Mouse (Mus musculus): ENCODE measurements around the gene Atp6v1f. TPM values are rescaled to one million over a fixed set of nuclear protein-coding genes. Genes with fewer than 3 reads are reported as not detected.

Atp6v1f gene
- polyA plus RNA-seq, 1 experiment from 2014 or later = 386 TPM

DNA sequence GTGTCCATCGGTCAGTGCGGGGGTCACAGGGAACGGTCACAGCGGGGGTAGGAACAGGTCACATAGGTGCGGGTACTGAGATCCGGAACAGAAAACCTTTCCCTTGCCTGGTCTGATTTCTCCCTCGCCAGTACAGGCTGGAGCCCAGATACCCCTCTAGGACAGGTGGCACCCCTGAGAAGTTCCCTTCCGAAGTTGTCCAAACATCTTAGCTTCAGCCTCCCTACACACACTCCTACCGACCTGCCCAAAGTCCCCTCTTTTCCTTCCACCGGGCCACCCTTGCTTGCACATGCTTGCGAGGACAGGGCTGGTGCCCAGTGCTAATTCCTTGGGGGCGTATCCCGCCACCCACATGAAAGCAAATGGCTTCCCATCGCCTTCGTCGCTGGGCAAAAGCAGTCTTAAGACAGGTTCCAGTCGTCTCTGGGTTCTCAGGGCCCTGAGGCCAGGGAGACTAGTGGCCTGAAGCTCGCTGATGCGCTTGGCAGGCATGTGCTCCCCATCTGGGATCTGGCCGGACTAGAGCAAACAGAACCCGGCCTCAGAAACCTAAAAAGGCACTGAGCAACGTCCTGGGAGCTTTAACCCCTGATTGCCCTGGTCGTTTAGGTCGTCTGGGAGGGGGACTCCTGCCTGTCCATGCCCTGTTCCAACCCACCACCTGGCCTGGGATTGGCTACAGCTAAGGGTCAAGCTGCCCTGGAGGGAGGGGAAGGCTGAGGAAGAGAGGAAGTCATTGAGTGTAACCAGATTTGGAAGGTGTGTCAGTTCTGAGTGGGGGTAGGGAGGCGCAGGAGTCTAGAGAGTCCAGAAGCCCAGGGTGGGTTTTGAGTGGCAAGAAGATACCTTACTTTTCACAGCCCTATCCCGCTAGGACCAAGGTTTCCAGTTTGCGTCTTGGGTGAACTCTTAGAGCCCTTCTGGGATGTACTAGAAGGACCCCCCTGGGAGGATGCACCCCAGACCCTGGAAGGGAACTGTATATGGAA lies 33.4 kb upstream of the Atp6v1f start:
- no peaks in the 10 kb centered on the region for H3K9me3 ChIP-seq (replicated peaks)
- no peaks in the 10 kb centered on the region for H3K36me3 ChIP-seq
- H3K27me3 ChIP-seq (replicated peaks) = peaks cover 53% of the 10 kb centered on the region
- H3K4me3 ChIP-seq (replicated peaks) = peak overlapping the region; percentile 45
- peak overlapping the region; percentile 73 for H3K4me2 ChIP-seq
- peak overlapping the region; percentile 45 for H3K9ac ChIP-seq (replicated peaks)
- H3K27ac ChIP-seq (replicated peaks) = peak overlapping the region; percentile 76
- peaks cover 49% of the 10 kb centered on the region for H3K4me1 ChIP-seq
- WGBS = 8% methylated on average over 27 of the region's 27 CpGs
- no peak for ATAC-seq (ENCODE audit: low FRiP score)

DNA sequence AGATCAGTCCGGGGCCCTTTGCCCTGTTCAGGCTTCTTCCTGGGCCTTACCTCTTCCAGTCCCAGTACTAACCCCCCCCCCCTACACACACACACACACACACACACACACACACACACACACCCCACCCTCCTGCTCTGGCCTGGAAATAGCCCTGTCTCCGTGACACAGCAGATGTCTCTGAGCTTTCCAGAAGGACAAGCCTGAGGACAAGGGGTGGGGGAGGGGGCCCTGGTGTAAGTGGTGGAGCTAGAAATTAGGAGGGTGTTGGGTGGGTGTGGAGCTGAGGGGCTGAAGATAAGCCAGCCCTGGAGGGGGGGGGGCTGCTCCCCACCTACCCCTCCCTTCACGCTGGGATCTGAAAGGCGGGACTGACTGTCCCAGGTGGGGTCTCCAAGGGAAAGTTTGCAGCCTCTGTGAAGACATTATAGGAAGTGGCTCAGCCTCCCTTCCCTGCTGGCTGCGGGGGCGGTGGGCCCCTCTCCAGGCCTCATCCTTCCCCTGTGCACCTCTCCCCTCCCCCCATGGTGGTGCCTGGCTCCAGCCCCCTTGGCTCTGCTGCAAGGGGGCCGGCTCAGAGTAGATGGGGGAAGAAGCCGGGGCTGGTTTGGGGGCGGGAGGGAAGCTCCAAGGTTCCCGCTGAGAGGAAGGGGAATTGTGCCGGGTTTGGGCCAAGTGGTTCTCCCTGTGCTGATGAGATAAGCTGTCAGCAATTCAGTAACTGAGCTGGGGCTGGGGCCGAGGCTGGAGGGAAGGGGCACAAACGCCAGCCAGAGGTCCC lies 32.4 kb upstream of the Atp6v1f start:
- WGBS = 6% methylated on average over 13 of the region's 13 CpGs
- H3K4me1 ChIP-seq = peaks cover 49% of the 10 kb centered on the region
- peak overlapping the region; percentile 73 for H3K4me2 ChIP-seq
- H3K27ac ChIP-seq (replicated peaks) = peak overlapping the region; percentile 76
- no peaks in the 10 kb centered on the region for H3K36me3 ChIP-seq
- ATAC-seq (ENCODE audit: low FRiP score) = peak; percentile 56
- H3K27me3 ChIP-seq (replicated peaks) = peaks cover 53% of the 10 kb centered on the region
- no peak overlapping the region; the same call in 1 of the 2 replicates for H3K9ac ChIP-seq (replicated peaks)
- peak overlapping the region; percentile 45 for H3K4me3 ChIP-seq (replicated peaks)
- no peaks in the 10 kb centered on the region for H3K9me3 ChIP-seq (replicated peaks)

DNA sequence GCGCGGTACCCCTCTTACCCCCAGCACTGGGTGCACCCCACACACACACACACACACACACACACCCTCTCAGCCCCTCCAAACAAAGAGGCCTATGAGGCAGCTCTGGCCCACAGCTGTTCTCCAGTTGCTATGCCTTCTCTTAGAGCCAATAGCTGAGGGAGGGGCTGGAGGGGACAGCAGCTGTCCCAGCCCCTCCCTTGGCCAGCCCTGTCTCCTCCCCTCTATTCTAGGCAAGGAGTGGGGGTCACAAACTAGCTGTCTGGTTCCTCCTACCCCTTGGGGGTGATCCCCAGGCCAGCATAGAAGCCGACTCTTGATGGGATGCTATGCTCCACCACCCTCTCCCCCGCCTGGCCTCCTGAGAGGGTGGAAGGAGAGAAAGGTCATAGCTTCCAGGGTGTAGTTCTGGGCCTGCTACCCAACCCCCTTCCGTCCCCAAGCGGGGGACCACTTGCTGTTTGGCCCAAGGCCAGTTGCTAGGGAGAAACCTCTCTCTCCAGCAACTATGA lies 31.5 kb upstream of the Atp6v1f start:
- 10% methylated on average over 6 of the region's 6 CpGs for WGBS
- Histone ChIP-seq H3K9ac (replicated peaks) (peak overlapping the region; percentile 23; the same call in 1 of the 2 replicates), H3K4me3 (replicated peaks) (peak overlapping the region; percentile 45), H3K27ac (replicated peaks) (peak overlapping the region; percentile 76), H3K9me3 (replicated peaks) (no peaks in the 10 kb centered on the region), H3K27me3 (replicated peaks) (peaks cover 45% of the 10 kb centered on the region), H3K4me2 (peak overlapping the region; percentile 73), H3K36me3 (no peaks in the 10 kb centered on the region), H3K4me1 (peaks cover 49% of the 10 kb centered on the region)
- peak; percentile 58 for ATAC-seq (ENCODE audit: low FRiP score)

DNA sequence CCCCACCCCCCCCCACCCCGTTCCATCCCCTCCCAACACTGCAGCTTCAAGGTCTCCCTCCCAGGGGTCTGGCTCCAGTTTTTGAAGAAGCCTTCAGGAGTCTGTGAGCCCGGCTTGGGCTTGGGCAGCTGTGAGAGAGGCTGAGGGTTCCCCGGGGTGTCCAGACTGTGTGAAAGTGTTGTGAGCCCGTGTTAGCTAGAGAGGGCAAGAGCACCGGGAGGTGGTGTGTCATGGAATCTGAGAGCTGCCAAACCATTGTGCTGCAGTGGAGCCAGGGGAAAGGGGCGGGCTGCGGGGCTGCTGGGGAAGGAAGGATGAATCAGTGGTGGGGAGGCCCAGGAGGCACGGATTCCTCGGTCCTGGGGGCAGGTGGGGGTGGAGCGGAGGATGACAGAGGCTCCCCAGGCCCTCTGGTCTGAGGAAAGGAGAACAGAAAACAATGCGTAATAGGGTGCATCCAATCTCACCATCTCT lies 31.0 kb upstream of the Atp6v1f start:
- ATAC-seq (ENCODE audit: low FRiP score) = peak; percentile 18
- H3K4me3 ChIP-seq (replicated peaks) = 0 out of 2 replicates have a peak overlapping the region, but pooled peaks have one; percentile 0
- H3K4me1 ChIP-seq = peaks cover 46% of the 10 kb centered on the region
- H3K27me3 ChIP-seq (replicated peaks) = peaks cover 41% of the 10 kb centered on the region
- peak overlapping the region; percentile 73 for H3K4me2 ChIP-seq
- H3K27ac ChIP-seq (replicated peaks) = peak overlapping the region; percentile 76
- H3K9ac ChIP-seq (replicated peaks) = 0 out of 2 replicates have a peak overlapping the region, but pooled peaks have one; percentile 23
- no peaks in the 10 kb centered on the region for H3K9me3 ChIP-seq (replicated peaks)
- no peaks in the 10 kb centered on the region for H3K36me3 ChIP-seq
- 4% methylated on average over 11 of the region's 11 CpGs for WGBS

DNA sequence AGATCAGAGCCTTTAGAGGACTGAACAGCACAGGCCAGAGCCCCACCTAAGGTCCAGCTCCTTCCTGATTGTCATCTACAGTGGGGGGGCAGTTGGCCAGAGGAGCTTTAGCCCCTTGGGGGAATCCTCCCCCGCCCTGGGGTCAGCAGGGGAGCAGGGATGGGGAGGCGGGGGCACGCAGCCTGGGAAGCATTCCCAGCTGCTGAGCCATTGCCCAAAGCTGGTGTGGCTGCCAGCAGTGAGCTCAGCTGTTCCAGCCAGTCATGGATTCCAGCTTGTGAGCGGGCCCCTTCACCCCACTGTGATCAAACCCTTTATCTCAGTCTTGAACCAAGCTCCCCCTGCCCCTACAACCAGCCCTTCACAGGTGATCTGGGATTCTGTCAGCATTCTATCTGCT lies 28.3 kb upstream of the Atp6v1f start:
- peaks cover 23% of the 10 kb centered on the region for H3K4me1 ChIP-seq
- WGBS = 81% methylated on average over 4 of the region's 4 CpGs
- H3K36me3 ChIP-seq = no peaks in the 10 kb centered on the region
- H3K27me3 ChIP-seq (replicated peaks) = peaks cover 16% of the 10 kb centered on the region; the same call in 1 of the 2 replicates
- no peak overlapping the region for H3K4me3 ChIP-seq (replicated peaks)
- no peak overlapping the region for H3K4me2 ChIP-seq
- H3K9me3 ChIP-seq (replicated peaks) = no peaks in the 10 kb centered on the region
- H3K9ac ChIP-seq (replicated peaks) = no peak overlapping the region
- ATAC-seq (ENCODE audit: low FRiP score) = no peak
- no peak overlapping the region for H3K27ac ChIP-seq (replicated peaks)

DNA sequence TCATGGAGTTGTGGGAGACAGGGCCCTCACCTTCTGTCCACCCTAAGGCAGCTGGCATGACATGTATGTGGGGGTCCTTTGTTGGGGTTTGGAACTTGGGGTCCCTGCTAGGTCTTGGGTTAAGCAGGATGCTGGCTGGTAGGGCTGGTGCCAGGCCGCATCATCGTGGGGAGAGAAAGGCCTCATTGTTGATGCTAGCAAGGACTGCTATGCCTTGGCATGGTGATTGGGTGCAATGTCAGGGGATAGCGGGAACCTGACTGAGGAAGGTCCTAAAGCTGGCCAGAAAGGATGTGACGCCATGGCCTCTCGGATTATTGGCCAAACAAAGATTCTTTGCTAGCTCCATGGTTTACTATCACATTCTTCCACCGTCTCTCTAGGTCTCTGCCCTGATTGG lies 27.7 kb upstream of the Atp6v1f start:
- H3K9ac ChIP-seq (replicated peaks) = no peak overlapping the region
- H3K9me3 ChIP-seq (replicated peaks) = no peaks in the 10 kb centered on the region
- H3K36me3 ChIP-seq = no peaks in the 10 kb centered on the region
- ATAC-seq (ENCODE audit: low FRiP score) = no peak
- H3K27me3 ChIP-seq (replicated peaks) = peaks cover 12% of the 10 kb centered on the region; the same call in 1 of the 2 replicates
- WGBS = 91% methylated on average over 6 of the region's 6 CpGs
- H3K27ac ChIP-seq (replicated peaks) = no peak overlapping the region
- H3K4me2 ChIP-seq = no peak overlapping the region
- no peak overlapping the region for H3K4me3 ChIP-seq (replicated peaks)
- peaks cover 19% of the 10 kb centered on the region for H3K4me1 ChIP-seq

DNA sequence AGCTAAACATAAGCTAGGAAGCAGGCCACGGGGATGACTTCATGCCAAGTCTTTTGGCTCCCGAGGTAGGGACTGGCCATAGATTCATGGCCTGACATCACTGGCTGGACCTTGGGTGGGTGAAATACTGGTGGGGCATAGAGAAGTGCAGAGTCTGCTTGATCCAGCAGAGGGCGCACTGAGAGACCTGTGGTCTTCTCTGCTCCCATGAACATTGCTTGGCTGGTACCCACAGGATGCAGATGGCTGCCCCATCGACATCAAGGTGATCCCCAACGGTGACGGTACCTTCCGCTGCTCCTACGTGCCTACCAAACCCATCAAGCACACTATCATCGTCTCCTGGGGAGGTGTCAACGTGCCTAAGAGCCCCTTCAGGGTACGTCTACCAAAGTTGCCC lies 22.7 kb upstream of the Atp6v1f start:
- Histone ChIP-seq H3K27ac (replicated peaks) (no peak overlapping the region), H3K27me3 (replicated peaks) (no peaks in the 10 kb centered on the region), H3K4me3 (replicated peaks) (no peak overlapping the region), H3K9me3 (replicated peaks) (no peaks in the 10 kb centered on the region), H3K9ac (replicated peaks) (no peak overlapping the region), H3K4me1 (no peaks in the 10 kb centered on the region), H3K4me2 (no peak overlapping the region), H3K36me3 (no peaks in the 10 kb centered on the region; the same call in 1 of the 2 replicates)
- WGBS = 73% methylated on average over 11 of the region's 11 CpGs
- ATAC-seq (ENCODE audit: low FRiP score) = no peak

DNA sequence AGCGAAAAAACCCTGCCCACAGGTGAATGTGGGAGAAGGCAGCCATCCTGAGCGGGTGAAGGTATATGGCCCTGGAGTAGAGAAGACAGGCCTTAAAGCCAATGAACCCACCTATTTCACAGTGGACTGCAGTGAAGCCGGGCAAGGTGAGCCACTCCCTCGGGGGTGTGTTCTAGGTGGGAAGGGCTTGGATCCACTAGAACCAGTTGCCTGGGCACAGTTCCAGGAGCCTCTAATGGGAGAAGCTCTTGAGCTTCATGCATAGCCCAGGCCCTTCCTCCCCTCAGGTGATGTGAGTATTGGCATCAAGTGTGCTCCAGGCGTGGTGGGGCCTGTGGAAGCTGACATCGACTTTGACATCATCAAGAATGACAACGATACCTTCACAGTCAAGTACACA lies 22.2 kb upstream of the Atp6v1f start:
- Histone ChIP-seq H3K27me3 (replicated peaks) (no peaks in the 10 kb centered on the region), H3K4me1 (no peaks in the 10 kb centered on the region), H3K36me3 (no peaks in the 10 kb centered on the region; the same call in 1 of the 2 replicates), H3K9me3 (replicated peaks) (no peaks in the 10 kb centered on the region), H3K27ac (replicated peaks) (no peak overlapping the region), H3K4me3 (replicated peaks) (no peak overlapping the region), H3K4me2 (no peak overlapping the region), H3K9ac (replicated peaks) (no peak overlapping the region)
- no peak for ATAC-seq (ENCODE audit: low FRiP score)
- 94% methylated on average over 7 of the region's 7 CpGs for WGBS

DNA sequence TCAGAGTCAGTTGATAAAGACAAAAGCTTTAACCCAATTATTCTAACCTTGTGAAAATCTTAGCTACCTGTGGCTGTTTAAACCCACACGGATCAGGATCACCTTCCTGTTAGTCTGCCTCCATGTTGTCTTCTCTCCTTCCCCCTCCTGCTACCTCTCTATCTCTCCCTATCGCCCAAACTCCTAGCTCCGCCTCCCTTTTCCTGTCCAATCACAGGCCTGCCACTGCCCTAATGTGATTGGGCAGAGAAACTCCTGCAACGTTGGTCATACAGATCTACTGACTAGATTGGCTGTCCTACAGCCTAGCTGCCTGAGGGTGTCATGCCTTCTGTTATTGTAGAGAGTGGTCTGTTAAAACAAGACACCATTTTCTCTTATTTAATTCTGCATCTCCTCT lies 17.7 kb upstream of the Atp6v1f start:
- no peak overlapping the region for H3K4me2 ChIP-seq
- WGBS = 28% methylated on average over 4 of the region's 4 CpGs
- no peaks in the 10 kb centered on the region for H3K27me3 ChIP-seq (replicated peaks)
- no peaks in the 10 kb centered on the region for H3K4me1 ChIP-seq
- H3K4me3 ChIP-seq (replicated peaks) = no peak overlapping the region
- no peaks in the 10 kb centered on the region; the same call in 1 of the 2 replicates for H3K36me3 ChIP-seq
- no peaks in the 10 kb centered on the region for H3K9me3 ChIP-seq (replicated peaks)
- no peak overlapping the region for H3K27ac ChIP-seq (replicated peaks)
- no peak overlapping the region for H3K9ac ChIP-seq (replicated peaks)
- no peak for ATAC-seq (ENCODE audit: low FRiP score)

DNA sequence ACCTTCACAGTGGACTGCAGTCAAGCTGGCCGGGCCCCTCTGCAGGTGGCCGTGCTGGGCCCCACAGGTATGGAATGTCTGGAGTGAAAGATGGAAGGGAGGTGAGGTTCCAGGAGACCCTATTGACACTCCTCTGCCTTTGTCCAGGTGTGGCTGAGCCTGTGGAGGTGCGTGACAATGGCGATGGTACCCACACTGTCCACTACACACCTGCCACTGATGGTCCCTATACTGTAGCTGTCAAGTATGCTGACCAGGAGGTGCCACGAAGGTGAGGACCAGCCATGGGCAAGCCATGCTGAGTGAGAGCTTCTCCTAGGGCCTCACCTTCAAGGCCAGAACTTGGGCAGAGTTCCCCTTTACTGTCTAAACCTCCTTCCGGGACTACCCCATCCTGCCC lies 16.9 kb upstream of the Atp6v1f start:
- no peaks in the 10 kb centered on the region for H3K27me3 ChIP-seq (replicated peaks)
- no peak overlapping the region for H3K27ac ChIP-seq (replicated peaks)
- no peak for ATAC-seq (ENCODE audit: low FRiP score)
- peaks cover 2% of the 10 kb centered on the region; the same call in 1 of the 2 replicates for H3K36me3 ChIP-seq
- no peak overlapping the region for H3K9ac ChIP-seq (replicated peaks)
- no peak overlapping the region for H3K4me2 ChIP-seq
- no peak overlapping the region for H3K4me3 ChIP-seq (replicated peaks)
- H3K4me1 ChIP-seq = no peaks in the 10 kb centered on the region
- WGBS = 98% methylated on average over 6 of the region's 6 CpGs
- H3K9me3 ChIP-seq (replicated peaks) = no peaks in the 10 kb centered on the region

DNA sequence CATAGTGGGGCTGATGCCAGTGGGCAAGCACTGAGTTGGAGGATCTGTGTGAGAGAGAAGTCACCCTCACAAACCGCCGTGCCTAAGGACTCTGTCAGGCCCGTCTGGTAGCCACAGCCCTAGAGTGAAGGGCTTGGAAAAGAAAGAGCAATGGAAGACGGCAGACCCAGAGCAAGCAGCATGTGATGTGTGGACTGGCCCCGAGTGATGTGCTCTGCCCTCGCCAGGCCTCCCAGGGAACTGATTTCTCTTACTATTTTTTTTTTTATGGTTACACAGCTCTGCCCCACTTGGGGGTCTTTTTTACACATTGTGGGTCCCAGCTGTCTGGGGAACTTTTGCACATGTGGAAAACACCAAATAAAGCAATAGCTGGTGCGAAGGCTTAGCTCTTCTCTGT lies 6.0 kb upstream of the Atp6v1f start:
- Histone ChIP-seq H3K27ac (replicated peaks) (no peak overlapping the region), H3K36me3 (no peaks in the 10 kb centered on the region), H3K9ac (replicated peaks) (no peak overlapping the region), H3K4me2 (no peak overlapping the region), H3K4me1 (no peaks in the 10 kb centered on the region), H3K27me3 (replicated peaks) (no peaks in the 10 kb centered on the region), H3K4me3 (replicated peaks) (no peak overlapping the region), H3K9me3 (replicated peaks) (no peaks in the 10 kb centered on the region)
- no peak for ATAC-seq (ENCODE audit: low FRiP score)
- 62% methylated on average over 7 of the region's 7 CpGs for WGBS

Measured in neural tube, embryonic 15.5 days (tissue).